Mouse (Mus musculus) neural tube, embryonic 10.5 days (tissue): ENCODE results near the gene Cox10.

Source experiments
- DNase-seq: peaks from one replicate; pipeline ENCODE4 v3.0.0-alpha.2; 2017; ENCODE audit warnings: low spot score; ENCODE audit errors: extremely low spot score

The Cox10 gene

DNA sequence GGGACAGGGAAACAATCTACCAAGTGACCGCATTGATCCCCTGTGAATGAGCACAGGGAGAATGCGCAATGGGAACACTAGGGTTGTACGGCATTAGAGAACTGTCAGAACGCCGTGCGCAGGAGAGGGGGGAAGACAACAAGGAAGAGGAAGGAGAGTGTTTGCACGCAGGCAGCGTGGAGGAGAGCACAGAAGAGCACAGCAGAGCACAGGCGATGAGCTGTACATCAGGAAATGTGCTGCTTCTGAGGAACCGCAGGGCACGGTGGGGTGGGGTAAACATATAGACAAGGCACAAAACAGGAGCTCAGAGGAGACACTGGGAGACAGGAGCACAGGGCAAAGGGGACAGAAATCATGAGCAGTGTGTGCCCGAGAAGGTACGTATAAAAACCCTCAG lies 31.8 kb downstream of the Cox10 start:
- DNase-seq: no peak

GRCm38 (mm10) chr11:64045041-64045440 lies 34.2 kb downstream of the Cox10 start:
- DNase-seq: no peak

GRCm38 (mm10) chr11:64044024-64044423 lies 35.2 kb downstream of the Cox10 start:
- no peak for DNase-seq

DNA sequence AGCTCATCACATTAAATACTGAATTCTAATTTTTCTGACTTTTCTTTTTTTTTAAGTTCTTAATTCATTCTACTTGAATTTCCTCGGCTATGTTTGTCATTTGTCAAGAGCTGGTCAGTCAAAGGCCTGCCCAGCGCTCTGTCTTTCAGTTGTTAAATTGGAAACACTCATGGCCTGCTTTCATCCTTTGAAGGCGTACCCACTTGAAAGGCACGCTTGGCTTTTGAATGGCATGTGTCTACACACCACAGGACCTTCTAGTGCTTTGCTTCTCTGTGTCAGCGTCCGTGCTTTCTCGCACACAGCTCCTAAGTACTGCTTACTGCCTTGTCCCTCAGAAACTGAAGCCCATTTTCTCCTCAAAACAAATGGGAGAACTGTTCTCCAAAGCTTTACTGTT lies 38.0 kb downstream of the Cox10 start:
- DNase-seq: no peak

- DNase-seq: no peak
Observed at GRCm38 (mm10) chr11:64039600-64039999, 39.7 kb downstream of the Cox10 start.

DNA sequence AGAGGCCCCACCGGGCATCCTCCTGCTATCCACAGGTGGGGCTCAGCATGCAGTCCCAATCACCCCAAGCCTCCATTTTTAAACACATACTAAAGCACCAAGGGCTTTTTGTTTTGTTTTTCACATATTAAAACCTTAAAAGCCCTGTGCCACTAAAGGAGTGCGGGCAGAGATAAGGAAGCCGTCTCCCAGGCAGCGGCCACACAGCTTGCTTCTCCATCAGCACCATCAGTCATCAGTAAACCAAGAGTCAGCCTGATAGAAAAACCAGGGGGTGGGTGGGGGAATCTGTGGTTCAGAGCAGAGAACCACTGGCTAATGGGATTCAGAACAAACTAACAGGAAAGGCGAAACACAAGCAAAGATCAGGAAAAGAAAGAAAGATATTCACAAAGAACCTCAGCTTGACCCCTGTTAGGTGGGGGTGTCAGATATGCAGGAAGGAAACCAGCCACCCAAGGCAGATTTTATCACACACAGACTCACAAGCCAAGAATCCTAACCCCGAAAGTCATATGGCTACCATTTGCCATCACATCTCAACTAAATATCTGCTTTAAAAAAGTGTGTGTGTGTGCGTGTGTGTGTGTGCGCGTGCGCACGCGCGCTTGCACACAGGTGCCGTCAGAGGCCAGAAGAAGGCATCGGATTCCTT lies 41.7 kb downstream of the Cox10 start:
- DNase-seq: no peak

DNA sequence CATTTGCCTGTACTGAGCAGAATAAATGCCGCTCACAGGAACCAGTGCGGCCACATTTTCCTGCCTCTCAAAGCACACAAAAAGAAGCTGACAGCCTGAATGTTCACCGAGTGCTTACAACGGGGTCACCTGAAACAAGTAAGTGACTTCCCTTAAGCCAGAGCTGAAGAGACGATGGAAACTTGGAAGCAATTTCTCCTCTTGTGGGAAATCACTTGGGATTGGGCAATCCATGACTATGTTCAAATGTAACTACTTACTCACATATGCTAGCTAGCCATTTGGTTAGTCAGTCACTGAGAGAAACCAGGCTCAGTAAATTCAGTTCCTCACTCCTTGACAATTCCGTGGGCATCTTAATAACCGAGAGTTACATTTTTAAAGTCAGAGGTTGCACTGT lies 43.0 kb downstream of the Cox10 start:
- DNase-seq: no peak

- DNase-seq: no peak
Observed at GRCm38 (mm10) chr11:64035709-64036108, 43.6 kb downstream of the Cox10 start.

DNA sequence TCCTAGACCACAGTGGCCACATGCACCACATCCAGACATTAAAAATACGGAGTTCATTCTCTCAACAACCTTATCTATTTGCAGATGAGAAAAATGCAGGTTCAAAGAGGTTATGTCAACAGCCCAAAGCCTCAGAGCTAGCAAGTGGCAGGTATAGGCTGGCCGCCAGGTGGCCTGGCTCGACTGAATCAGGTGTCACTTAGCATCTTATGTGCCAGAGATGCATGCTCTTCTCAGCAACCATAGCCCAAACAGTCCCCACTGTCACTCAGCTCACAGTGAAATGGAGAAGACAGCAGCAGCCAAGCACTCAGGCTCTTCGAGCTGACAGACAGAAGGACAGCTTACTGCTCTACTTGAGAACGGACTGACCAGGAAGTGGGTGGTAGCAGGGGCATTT lies 44.6 kb downstream of the Cox10 start:
- no peak for DNase-seq

DNA sequence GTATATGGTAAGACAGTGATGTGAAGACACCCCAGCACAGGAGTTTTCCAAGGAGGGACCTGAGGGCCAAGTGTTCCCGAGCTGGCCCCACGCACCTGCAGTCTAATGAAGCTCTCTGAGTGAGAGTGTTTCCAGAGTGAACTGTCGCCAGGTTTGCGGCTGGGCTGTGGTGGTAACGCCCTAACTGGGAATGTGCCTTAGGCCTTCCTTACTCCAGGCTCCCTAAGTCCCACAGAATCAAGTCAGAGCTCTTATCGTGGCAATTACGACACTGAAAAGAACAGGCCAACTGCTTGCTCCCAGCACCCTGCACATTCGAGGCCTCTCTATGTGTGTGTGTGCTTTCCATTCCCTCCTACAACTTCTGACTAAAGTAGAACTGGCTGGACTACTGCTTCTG lies 51.8 kb downstream of the Cox10 start:
- DNase-seq: no peak

- no peak for DNase-seq
Observed at GRCm38 (mm10) chr11:64025843-64026242, 53.4 kb downstream of the Cox10 start.

DNA sequence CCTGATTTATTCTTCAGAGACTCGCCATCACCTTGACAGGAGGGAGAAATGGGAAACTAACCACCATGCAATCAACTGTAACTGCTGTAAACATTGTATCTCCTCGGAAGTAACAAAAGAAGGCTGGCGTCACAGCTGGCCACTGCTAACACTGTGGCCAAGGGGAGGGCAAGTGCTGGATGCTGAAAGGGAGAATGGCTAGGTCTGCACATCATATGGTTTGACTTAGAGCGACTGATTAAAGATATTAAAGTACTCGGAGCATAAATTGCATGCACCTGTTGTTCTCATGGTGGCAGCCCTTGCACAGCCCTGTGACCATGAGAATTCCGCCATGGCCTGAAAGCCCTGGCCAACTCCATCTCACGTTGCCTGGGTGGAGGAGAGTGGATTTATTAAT lies 54.7 kb downstream of the Cox10 start:
- no peak for DNase-seq

GRCm38 (mm10) chr11:64023380-64023981 lies 55.8 kb downstream of the Cox10 start:
- DNase-seq: peak; percentile 40

DNA sequence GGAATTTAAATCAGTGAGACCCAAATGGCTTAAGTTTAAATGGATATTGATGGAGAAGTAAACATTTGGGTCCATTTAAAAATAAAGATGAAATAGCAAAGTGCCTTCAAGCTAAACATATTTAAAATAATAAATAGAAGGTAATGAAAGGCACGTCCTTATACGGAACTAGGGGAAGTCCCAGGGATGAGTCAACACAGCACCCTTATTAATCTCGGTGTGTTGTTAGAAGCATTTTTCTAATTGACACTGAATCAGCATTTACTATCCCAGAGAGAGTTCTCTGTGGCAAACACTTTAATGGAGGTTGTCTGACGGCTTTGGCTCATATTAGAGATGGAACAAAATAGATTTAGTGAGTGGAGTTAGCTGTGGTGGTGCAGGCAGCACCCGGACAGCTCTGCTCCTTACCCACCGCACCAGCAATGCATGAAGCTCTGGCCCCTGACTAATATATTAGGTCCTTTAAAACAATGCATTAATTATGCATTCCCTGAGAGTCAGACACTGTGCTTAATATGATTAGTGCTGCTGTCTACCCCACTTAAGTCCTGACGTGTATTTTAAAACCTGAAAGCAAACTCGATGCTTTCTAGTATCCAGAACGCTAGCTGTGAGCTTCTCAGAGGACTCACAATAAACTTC lies 56.7 kb downstream of the Cox10 start:
- no peak for DNase-seq

GRCm38 (mm10) chr11:64019235-64019634 lies 60.0 kb downstream of the Cox10 start:
- no peak for DNase-seq

DNA sequence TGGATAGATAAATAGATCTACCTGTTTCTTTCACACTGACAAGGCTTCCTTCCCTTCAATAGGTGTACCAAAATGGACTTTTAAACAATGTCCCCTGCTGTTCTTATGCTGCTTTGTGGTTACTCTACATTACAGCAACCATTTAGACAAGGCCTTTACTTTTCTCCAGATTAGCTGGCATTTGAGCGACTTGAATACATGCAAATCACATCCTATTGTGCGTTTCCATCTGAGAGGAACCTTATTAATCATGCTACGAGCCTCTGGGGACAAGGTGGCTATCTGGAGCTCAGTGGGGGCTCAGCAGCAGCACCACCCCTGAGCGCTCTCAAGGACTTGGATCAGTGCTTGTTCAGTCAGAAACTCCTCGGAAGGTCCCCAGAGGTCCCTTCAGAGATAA lies 61.1 kb downstream of the Cox10 start:
- DNase-seq: no peak

- no peak for DNase-seq
Observed at GRCm38 (mm10) chr11:64015309-64015708, 64.0 kb downstream of the Cox10 start.

GRCm38 (mm10) chr11:64010724-64011496 lies 68.4 kb downstream of the Cox10 start:
- no peak for DNase-seq

- no peak for DNase-seq
Observed at GRCm38 (mm10) chr11:64004152-64004551, 75.1 kb downstream of the Cox10 start.

DNA sequence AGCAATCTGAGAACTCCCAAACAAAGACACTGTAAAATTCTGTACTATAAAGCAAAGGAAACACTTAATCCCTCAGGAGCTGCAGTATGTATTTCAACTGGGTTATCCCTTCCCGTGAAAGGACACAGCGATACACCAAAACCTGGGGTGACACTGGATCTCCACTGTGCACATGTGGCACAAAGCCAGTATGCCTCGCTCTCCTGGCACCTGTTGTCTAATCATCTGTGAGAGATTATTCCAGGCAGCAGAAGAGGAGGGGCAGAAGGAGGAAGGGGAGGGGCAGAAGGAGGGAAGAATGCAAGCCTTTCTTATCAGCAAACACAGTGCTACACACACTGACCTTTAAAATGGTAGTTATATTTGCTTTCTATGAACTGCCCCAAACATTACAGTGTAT lies 75.8 kb downstream of the Cox10 start:
- DNase-seq: no peak

DNA sequence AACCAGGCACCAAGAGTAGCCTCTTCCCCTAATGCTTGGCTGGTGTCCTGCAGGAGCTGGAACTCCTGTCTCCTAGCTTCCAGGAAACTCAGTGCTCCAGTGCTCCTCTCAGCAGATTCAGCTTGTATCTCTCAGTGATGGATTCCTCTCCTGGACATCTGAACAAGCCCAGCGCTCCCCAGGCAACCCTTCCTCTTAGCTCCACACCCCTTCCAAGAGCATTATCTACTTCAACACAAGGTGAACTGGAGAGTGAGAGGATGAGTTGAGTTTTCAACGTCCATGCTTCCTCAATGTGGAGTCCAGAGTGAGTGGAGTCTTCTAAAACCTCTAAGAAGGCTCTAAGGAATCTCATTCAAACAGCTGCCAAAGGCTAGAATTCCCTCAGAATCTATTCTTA lies 76.6 kb downstream of the Cox10 start:
- DNase-seq: no peak

GRCm38 (mm10) chr11:64001111-64001510 lies 78.2 kb downstream of the Cox10 start:
- DNase-seq: no peak
